Mouse (Mus musculus): ENCODE data around the gene H3f3a.

Gene H3f3a

GRCm38 (mm10) chr1:180762679-180763078, 51.1 kb downstream of the H3f3a start:
- DNase-seq (ENCODE audit: extremely low spot score, low spot score): no peak

GRCm38 (mm10) chr1:180762180-180762579, 51.6 kb downstream of the H3f3a start:
- no peak for DNase-seq (ENCODE audit: extremely low spot score, low spot score)

GRCm38 (mm10) chr1:180757956-180758520, 55.7 kb downstream of the H3f3a start:
- DNase-seq (ENCODE audit: extremely low spot score, low spot score): no peak

- DNase-seq (ENCODE audit: extremely low spot score, low spot score): no peak
Measured at GRCm38 (mm10) chr1:180757252-180757955, 56.3 kb downstream of the H3f3a start.

GRCm38 (mm10) chr1:180756711-180757110, 57.0 kb downstream of the H3f3a start:
- DNase-seq (ENCODE audit: extremely low spot score, low spot score): no peak

- no peak for DNase-seq (ENCODE audit: extremely low spot score, low spot score)
Measured at GRCm38 (mm10) chr1:180754376-180754775, 59.4 kb downstream of the H3f3a start.

GRCm38 (mm10) chr1:180752115-180752514, 61.6 kb downstream of the H3f3a start:
- no peak for DNase-seq (ENCODE audit: extremely low spot score, low spot score)

Data from neural tube, embryonic 10.5 days (tissue).